8 mouse cellular contexts compared by ENCODE assay signal in genomic region chr13:73937321-73938176, GRCm38 (mm10). TPM values are rescaled to one million over a fixed set of nuclear protein-coding genes. Genes with fewer than 3 reads are reported as not detected.
DNase-seq lines count a peak whose midpoint lies in the region; ATAC-seq and TF ChIP-seq lines count a peak whose summit lies in the region.

TSS of gene Trip13 (minus strand) at chr13:73937784.
TSS of gene Brd9 (plus strand) at chr13:73937811.

- H3K27ac ChIP-seq in hindbrain, embryonic 13.5 days: peak within 1 kb of the TSS; percentile 89

- WGBS in hindbrain, embryonic 13.5 days: under 1% methylated on average over 82 of the region's 82 CpGs

- peaks cover 32% of the 10 kb centered on the region for H3K36me3 ChIP-seq in hindbrain, embryonic 13.5 days

- ATAC-seq in Patski: peak; percentile 89
- peak; percentile 98 for ATAC-seq in hindbrain, embryonic 13.5 days (ENCODE audit: low FRiP score)

- H3K4me3 ChIP-seq in hindbrain, embryonic 13.5 days: peak within 1 kb of the TSS; percentile 73

- TF ChIP-seq CTCF in Patski (IDR thresholded peaks at IDR 0.05): no peak

- no peaks in the 10 kb centered on the region for H3K9me3 ChIP-seq in hindbrain, embryonic 13.5 days

- peak within 1 kb of the TSS; percentile 83 for H3K4me2 ChIP-seq in hindbrain, embryonic 13.5 days

- in situ Hi-C loops in Patski (cut with MboI; ENCODE audit: low pct_unique_long_range_greater_than_20kb): no loop called here

- peaks cover 17% of the 10 kb centered on the region for H3K4me1 ChIP-seq in hindbrain, embryonic 13.5 days (replicated peaks)

- POLR2A ChIA-PET in Patski (lab: Charles Lee): interaction anchor here (0.9 kb wide), 1 partner anchor 14 kb away, joined by 3 read pairs; no protein-coding TSS in a partner anchor

- DNase-seq in Patski (ENCODE audit: low read depth, low spot score): peak; percentile 24
- DNase-seq in cerebellum, postnatal 14 days: peak; percentile 95 to 96
- peak; percentile 78 to 86 for DNase-seq in frontal cortex, postnatal 14 days (ENCODE audit: low spot score in 2 of 2)
- peak; percentile 88 to 94 for DNase-seq in layer of hippocampus, postnatal 25 days (ENCODE audit: extremely low spot score in 1 of 2, low spot score in 1 of 2)
- DNase-seq in lung, postnatal 25 days (ENCODE audit: low spot score): peak; percentile 91
- DNase-seq in retina, embryonic 14.5 days (ENCODE audit: low spot score): peak; percentile 94
- DNase-seq in thymus, postnatal 4 days: peak; percentile 97

- H3K9ac ChIP-seq in hindbrain, embryonic 13.5 days: peak within 1 kb of the TSS; percentile 83

- no peaks in the 10 kb centered on the region for H3K27me3 ChIP-seq in Patski
- no peaks in the 10 kb centered on the region for H3K27me3 ChIP-seq in hindbrain, embryonic 13.5 days

- CTCF ChIA-PET in Patski (lab: Charles Lee): interaction anchor here (1.3 kb wide), 1 partner anchor 33 kb away, joined by 3 read pairs; no protein-coding TSS in a partner anchor

RNA-seq across cellular contexts. Expression of gene Trip13, which starts in this region (rescaled TPM):
- polyA plus RNA-seq in Patski (2021): 14.8 TPM
- polyA plus RNA-seq in hindbrain, embryonic 13.5 days (2015; fragmentation: Nextera tagmentation; extraction: Ambion mirVana): 14.0 and 15.2 TPM in 2 replicates
- total RNA-seq in layer of hippocampus, postnatal 25 days (2021): under 1 TPM; 0.42 to 0.49 TPM

RNA-seq across cellular contexts. Expression of gene Brd9, which starts in this region (rescaled TPM):
- polyA plus RNA-seq in Patski (2021): 36.0 TPM
- 98.9 and 105 TPM in 2 replicates for polyA plus RNA-seq in hindbrain, embryonic 13.5 days (2015; fragmentation: Nextera tagmentation; extraction: Ambion mirVana)
- 100 to 1,000 TPM in 1 of 2 experiments, 10 to 100 TPM in 1; 93.1 to 126 TPM for total RNA-seq in layer of hippocampus, postnatal 25 days (2021)

Comparison
In these comparisons a context has a peak if more than half of its experiments do, and no peak if none do; other contexts are left out.
1. Peak in every context shown above with its lines: DNase-seq, ATAC-seq, H3K4me3 ChIP-seq and H3K27ac ChIP-seq.
2. DNase-seq: peak in every context shown above with its lines; median percentile 97 in thymus, postnatal 4 days; 96 in cerebellum, postnatal 14 days; 94 in retina, embryonic 14.5 days; 91 in layer of hippocampus, postnatal 25 days; 91 in lung, postnatal 25 days; 82 in frontal cortex, postnatal 14 days; 24 in Patski.